Comparison of ENCODE assay signal across 8 mouse cellular contexts in the genomic region with DNA sequence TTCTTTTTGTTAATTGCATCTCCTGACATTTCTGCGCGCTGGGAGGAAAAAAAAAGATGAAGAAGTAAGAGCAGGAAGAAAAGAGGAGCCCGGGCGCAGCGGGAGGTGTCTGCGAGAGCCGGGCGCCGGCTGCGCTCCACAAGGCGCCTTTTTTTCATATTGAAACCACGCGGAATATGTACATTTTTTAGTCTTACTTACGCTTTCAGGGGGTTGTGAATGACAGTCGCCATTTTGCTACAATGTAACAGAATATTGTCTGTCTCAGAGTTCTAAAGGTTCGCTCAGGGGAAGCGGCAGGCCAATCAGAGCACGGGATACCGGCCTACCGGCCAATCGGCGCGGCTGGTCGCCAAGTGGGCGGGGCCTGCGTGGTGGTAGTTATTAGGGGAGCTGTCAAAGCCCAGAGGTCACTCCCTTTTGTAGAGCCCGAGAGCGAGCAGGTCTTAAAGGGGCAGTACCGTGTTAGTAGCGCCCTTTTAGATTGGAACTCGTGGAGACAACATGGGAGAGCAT. TPM values are rescaled to one million over a fixed set of nuclear protein-coding genes. Genes with fewer than 3 reads are reported as not detected.
DNase-seq lines count a peak whose midpoint lies in the region; ATAC-seq and TF ChIP-seq lines count a peak whose summit lies in the region.

A gene (minus strand): TSS at position 241 of the 516 bp plus-strand sequence.

- intact Hi-C loops in left cerebral cortex, adult 2 months (cut with DNase I): loop anchor here (1.0 to 5.0 kb wide), 4 partner anchors 145 to 319 kb away; no protein-coding TSS in a partner anchor

- peak within 1 kb of the TSS; percentile 81 for H3K4me3 ChIP-seq in hindbrain, postnatal 0 days (ENCODE audit: low read length)
- peak within 1 kb of the TSS; percentile 74 for H3K4me3 ChIP-seq in left cerebral cortex, adult 2 months

- peak; percentile 96 for ATAC-seq in hindbrain, postnatal 0 days
- ATAC-seq in megakaryocyte, adult 5-6 weeks (ENCODE audit: poor library complexity, severe bottlenecking): peak; percentile 96

- under 1% methylated on average over 31 of the region's 31 CpGs for WGBS in hindbrain, postnatal 0 days

- H3K4me1 ChIP-seq in hindbrain, postnatal 0 days (ENCODE audit: insufficient read depth, low read length): no peaks in the 10 kb centered on the region

- no peaks in the 10 kb centered on the region for H3K27me3 ChIP-seq in hindbrain, postnatal 0 days (ENCODE audit: insufficient read depth, low read length)

- TF ChIP-seq CTCF in hindbrain, postnatal 0 days (IDR thresholded peaks at IDR 0.05; ENCODE audit: low read depth): no peak
- no peak; the same call in 1 of the 2 replicates for TF ChIP-seq CTCF in left cerebral cortex, adult 2 months (IDR thresholded peaks at IDR 0.05)

- peaks cover 3% of the 10 kb centered on the region; the same call in 1 of the 2 replicates for H3K9me3 ChIP-seq in hindbrain, postnatal 0 days (ENCODE audit: low read length)

- H3K36me3 ChIP-seq in hindbrain, postnatal 0 days (ENCODE audit: insufficient read depth, low read length): no peaks in the 10 kb centered on the region

- DNase-seq in WW6 (ENCODE audit: low read depth, low spot score): peak; percentile 86
- peak; percentile 98 to 100 for DNase-seq in cerebellum, postnatal 4 days (ENCODE audit: low spot score in 2 of 2)
- peak; percentile 100 for DNase-seq in gastrocnemius, adult 18-20 months (ENCODE audit: low spot score)
- peak; percentile 96 for DNase-seq in hindbrain, postnatal 0 days (ENCODE audit: low spot score)
- DNase-seq in left cerebral cortex, adult 2 months (ENCODE audit: extremely low spot score in 1 of 2, low spot score in 2 of 2): peak; percentile 92 to 95
- peak; percentile 93 to 95 for DNase-seq in right cerebral cortex, adult 2 months (ENCODE audit: low spot score in 2 of 2)
- peak; percentile 99 for DNase-seq in urinary bladder, postnatal 14 days (ENCODE audit: low spot score)

- H3K9ac ChIP-seq in hindbrain, postnatal 0 days (replicated peaks; ENCODE audit: low read length): peak within 1 kb of the TSS; percentile 75

- H3K4me2 ChIP-seq in hindbrain, postnatal 0 days (ENCODE audit: low read depth, low read length): peak within 1 kb of the TSS; percentile 98

- H3K27ac ChIP-seq in hindbrain, postnatal 0 days: peak within 1 kb of the TSS; percentile 90
- H3K27ac ChIP-seq in left cerebral cortex, adult 2 months: peak within 1 kb of the TSS; percentile 73

RNA-seq across cellular contexts. Expression of the gene that starts here (rescaled TPM):
- 10 to 100 TPM; 21.7 to 23.7 TPM for total RNA-seq in gastrocnemius, adult 18-20 months (2021)
- 35.8 and 38.9 TPM in 2 replicates for total RNA-seq in hindbrain, postnatal 0 days (2014; rRNA removed)
- 16.0 and 19.8 TPM in 2 replicates for polyA plus RNA-seq in hindbrain, postnatal 0 days (2015; fragmentation: Nextera tagmentation; extraction: Ambion mirVana)
- total RNA-seq in left cerebral cortex, adult 2 months (2021): 1 to 10 TPM; 6.0 to 7.0 TPM
- total RNA-seq in megakaryocyte, adult 5-6 weeks (2015): 0.36 TPM in 1 of 2 replicates, not detected in the other
- 1.6 and 5.0 TPM in 2 replicates for total RNA-seq in megakaryocyte, adult 5-6 weeks (2017)

Comparison
In these comparisons a context has a peak if more than half of its experiments do, and no peak if none do; other contexts are left out.
1. Peak in every context shown above with its lines: DNase-seq, ATAC-seq, H3K4me3 ChIP-seq and H3K27ac ChIP-seq.